Mouse (Mus musculus): ENCODE measurements around the gene Fbxw8.

The Fbxw8 gene

DNA sequence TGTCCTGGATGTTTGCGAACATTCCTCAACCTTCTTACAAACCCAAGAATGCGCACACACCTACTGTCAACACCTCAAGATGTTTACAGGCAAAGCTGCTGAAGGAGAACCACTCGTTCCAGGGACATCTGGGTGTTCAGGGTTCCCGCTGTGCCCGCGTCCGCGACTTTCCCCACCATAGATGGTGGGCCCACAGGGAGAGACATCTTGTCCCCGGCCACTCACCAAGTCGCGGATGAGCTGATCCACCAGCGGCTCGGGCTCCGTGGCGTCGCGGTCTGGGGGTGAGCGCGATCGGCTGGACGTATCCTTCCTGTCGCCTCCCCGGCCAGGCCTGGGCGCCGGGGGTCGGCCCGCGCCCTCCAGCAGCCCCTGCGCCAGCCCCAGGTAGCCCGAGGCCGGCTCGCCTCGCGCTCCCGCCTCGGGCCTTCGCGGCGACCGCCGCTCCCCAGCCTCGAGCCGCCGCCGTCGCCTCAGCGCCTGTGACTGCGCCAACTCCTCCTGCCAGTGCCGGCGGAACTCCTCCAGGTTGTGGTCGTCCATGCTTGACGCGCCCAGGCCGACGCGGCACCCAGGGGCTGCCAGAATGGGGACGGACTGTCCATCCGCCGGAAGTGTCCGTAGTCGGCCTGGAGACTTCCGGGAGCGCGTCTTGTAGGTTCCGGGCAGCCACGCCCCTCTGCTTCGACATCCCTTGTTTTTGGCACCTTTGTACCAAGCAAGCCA is at the start of gene Fbxw8:
TSS of gene Fbxw8 (minus strand) at position 626 of the 726 bp plus-strand sequence.
- DNase-seq (ENCODE audit: low spot score): peak; percentile 89

GRCm38 (mm10) chr5:118204675-118205440 is 49.6 kb upstream of the Fbxw8 start:
- DNase-seq (ENCODE audit: low spot score): no peak

DNA sequence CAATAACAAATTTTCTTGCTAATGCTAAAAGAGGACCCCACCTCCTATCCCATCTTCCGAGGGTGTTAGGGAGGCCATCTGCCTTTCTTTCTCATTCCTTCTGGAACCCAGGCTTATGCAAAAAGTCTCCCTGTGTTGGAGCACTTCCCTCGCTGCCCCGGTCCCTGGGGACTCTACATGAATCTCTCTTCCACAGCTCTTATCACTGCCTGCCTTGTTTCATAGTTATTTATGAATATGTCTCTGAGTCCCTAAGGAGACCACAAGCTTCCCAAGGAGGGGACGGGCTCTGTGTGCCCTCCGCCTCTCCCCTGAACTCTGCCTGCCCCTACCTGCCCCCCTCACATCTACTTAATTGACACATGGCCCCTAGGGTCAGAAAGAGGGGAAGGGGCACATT is 44.4 kb upstream of the Fbxw8 start:
- no peak for DNase-seq (ENCODE audit: low spot score)

DNA sequence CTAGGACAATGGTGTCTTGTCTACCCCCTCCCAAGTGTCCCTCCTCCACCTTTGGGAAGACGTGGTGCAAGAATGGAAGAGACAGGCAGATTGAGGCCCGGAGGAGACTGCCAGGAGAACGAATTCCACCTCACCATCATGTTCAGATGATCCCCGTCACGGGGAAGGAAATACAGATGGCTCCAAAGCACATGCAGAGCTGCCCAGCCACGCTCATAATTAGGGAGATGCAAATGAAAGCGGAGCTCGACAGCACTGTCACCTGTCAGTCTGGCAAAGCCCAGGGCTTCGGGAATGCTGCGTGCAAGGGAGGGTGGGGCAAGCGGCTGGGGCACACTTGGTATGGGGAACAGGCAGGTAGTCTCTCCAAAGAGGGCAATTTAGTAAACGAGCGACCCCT is 42.2 kb upstream of the Fbxw8 start:
- no peak for DNase-seq (ENCODE audit: low spot score)

GRCm38 (mm10) chr5:118192221-118192620 is 37.0 kb upstream of the Fbxw8 start:
- no peak for DNase-seq (ENCODE audit: low spot score)

DNA sequence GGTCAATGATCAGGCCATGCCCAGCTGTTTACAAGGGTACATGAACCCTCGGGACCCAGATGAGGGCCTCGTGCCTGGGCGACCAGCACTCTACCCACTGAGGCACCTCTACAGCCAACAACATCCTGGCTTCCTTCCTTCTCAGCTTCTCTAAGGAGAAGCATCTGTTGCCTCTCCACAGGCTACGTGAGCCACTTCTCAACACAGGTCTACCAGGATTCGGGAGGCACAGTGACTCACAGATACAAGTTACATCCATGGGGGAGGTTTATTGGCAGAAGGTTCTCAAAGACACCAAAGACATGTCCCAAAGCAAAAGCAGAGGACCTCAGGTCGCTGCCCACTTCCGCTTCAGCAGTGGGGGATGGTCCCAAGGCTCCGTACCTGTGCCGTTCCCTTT is 35.2 kb upstream of the Fbxw8 start:
- no peak for DNase-seq (ENCODE audit: low spot score)

DNA sequence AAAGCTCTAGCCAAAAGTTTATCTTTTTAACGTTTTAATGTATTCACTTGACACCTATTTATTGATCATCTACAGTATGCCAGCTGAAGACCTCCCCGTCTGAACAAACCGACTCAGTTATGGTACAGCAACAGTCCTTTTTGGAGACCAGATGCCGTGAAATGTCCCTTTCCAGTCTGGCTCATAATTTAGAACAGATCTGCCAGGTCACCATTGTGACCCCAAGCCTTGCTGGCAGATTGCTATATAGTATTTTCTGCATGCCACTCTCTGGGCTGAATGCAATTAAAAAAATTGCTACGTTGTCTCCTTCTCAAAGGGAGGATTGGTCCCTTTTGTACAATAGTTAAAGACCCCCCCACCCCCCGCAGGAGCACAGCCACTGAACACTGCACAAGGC is 33.1 kb upstream of the Fbxw8 start:
- DNase-seq (ENCODE audit: low spot score): no peak

GRCm38 (mm10) chr5:118186903-118187633 is 31.8 kb upstream of the Fbxw8 start:
- DNase-seq (ENCODE audit: low spot score): no peak

DNA sequence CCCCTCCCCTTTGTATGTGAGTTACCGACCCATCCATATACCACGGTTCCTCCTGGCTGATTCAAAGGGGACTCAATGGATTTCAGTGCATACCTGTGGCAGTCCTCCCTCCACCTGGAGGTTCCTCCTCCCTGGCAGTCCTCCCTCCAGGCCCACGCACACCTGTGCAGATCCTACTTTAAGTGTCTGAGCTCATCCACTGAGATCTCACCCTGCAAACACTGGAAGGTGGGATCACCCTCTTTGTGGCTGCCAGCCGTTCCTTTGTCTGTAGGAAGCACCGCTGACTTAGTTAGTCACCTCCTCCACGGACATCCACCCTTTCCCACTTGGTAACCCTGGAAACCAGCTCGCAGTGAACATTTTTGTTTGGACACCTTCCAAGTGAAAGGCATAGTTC is 22.4 kb upstream of the Fbxw8 start:
- DNase-seq (ENCODE audit: low spot score): no peak

DNA sequence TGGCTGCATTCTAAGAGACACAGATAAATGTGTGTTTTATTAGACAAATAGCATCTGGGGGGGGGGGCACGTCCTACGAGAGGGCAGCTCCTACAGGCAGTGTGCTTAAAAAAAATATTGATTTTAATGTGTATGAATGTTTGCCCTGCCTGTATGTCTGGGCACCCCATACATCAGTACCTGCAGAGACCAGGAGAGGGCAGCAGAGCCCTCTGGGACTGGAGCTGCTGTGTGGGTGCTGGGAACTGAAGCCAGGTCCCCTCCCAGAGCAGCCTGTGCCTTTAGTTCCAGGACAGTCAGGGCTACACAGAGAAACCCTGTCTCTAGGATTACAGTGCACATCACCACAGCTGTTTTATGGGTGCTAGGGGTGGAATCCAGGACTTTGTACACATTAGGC is 19.9 kb upstream of the Fbxw8 start:
- no peak for DNase-seq (ENCODE audit: low spot score)

- no peak for DNase-seq (ENCODE audit: low spot score)
Observed at GRCm38 (mm10) chr5:118174310-118175009, 19.2 kb upstream of the Fbxw8 start.

- DNase-seq (ENCODE audit: low spot score): no peak
Observed at GRCm38 (mm10) chr5:118172078-118172723, 16.9 kb upstream of the Fbxw8 start.

- DNase-seq (ENCODE audit: low spot score): no peak
Observed at GRCm38 (mm10) chr5:118171665-118172064, 16.4 kb upstream of the Fbxw8 start.

DNA sequence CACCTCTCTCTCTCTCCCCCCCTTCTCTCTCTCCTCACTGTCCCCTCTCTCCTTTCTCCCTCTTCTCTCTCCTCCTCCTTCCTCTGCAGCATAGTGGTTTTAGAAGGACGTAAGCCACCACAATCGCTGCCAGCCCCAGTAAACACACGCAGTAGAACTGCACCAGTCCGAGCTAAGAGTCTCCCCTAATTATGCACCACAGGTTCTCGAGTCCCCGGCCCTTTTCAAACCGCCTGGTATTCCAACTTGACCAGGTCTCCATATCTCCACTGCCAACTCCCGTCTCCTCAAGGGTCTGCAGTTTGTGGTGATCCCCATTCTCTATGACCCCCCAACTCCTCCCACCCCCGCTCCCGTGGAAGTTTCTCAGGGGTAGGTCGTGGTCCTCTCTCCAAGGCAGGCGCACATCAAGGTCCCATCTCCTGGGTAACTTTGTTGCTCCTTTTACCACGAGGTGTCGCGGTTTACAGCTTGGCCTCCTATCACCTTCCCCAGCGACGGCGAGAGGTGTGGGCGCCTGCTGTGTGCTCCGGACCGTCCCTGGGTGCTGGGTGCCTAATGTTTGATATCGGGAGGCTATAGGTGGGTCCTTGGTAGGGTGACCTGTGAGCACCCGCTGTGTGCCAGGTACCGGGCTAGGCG is 15.7 kb upstream of the Fbxw8 start:
- DNase-seq (ENCODE audit: low spot score): peak; percentile 35

DNA sequence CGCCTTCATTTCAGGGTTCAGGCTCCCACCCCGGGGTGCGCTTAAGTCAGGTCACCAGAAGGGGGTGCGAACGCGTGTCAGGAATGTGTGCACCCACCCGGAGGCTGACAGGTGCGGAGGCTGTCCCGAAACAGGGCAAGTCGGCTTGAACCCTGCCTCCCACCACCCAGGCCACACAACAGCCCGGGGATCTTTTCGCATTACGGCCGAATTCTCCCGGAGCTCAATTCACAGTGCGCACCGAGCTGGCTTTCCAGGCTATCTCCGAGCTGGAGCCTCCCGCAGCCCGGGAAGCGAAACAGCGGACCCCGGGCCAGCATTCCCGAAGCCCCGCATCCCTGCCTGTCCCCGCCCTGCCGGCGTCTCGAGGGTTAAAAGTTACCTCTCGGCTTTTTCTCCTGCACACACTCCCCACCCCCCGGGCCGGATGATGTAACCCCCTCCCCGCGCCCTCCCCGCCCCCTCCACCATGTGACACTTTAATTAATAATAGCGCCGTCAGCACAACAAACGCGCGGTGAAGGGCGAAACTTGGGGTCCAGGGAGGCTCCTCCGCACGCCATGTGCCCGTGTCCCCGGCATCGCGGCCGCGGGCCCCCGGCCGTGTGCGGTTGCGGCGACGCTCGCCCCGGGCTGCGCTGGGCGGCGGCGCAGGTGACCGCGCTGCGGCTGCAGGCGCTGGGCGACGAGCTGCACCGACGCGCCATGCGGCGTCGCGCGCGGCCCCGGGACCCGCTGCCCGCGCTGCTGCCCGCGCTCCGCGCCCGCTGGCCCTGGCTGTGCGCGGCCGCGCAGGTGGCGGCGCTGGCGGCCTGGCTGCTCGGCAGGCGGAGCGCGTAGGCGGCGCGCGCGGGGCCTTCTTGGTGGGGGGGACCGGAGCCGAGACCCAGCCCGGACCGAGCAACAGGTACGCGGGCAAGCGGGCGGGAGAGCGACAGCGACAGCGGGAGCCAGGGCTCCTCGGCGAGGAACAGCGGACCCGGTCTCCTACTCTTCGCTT is 14.3 kb upstream of the Fbxw8 start:
- DNase-seq (ENCODE audit: low spot score): no peak

DNA sequence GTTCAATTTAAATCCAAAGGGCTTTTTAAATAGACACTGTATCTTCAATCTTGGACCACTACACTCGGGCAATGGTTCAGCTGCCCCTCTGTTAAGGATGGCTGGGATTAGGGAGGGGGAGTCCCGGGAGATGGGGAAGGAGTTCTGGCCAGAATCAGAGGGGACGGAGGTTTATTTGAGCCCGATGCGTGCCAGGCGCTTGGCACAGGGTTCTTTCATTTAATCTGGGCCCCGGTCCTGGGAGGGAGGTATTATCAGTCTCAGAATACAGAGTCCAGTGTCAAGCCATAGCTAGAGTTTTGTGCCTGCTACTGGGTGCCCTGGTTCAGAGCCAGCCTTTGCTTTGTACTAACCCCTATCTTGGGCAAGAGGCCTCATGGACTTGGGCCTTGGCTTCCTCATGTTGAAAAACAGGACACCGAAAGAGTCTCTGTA is 12.3 kb upstream of the Fbxw8 start:
- no peak for DNase-seq (ENCODE audit: low spot score)

GRCm38 (mm10) chr5:118165462-118165861 is 10.2 kb upstream of the Fbxw8 start:
- no peak for DNase-seq (ENCODE audit: low spot score)

- no peak for DNase-seq (ENCODE audit: low spot score)
Observed at GRCm38 (mm10) chr5:118164581-118164980, 9.3 kb upstream of the Fbxw8 start, which contains the start of gene Hrk. Gene Hrk, plus strand, starts transcription at chr5:118164648.

GRCm38 (mm10) chr5:118160691-118161090 is 5.4 kb upstream of the Fbxw8 start:
- DNase-seq (ENCODE audit: low spot score): no peak

GRCm38 (mm10) chr5:118156976-118157375 is 1.7 kb upstream of the Fbxw8 start:
- no peak for DNase-seq (ENCODE audit: low spot score)

All from testis, postnatal 14 days (tissue).